Mouse (Mus musculus) CH12.LX (cell line): ENCODE measurements around the gene Git2.

ENCODE experiments used
- CHD1 ChIP-seq: IDR thresholded peaks from 2 replicates; pipeline ENCODE4 v1.6.1; 2012; ENCODE audit warnings: low read depth, low read length, improper control_type of control experiment, inconsistent platforms
- POLR2A ChIP-seq: IDR thresholded peaks from 2 replicates; pipeline ENCODE4 v1.6.1; 2011; ENCODE audit warnings: low read depth, mild to moderate bottlenecking, improper control_type of control experiment, low read length

- TF ChIP-seq POLR2A (no peak), CHD1 (no peak)
Observed at GRCm38 (mm10) chr5:114799848-114800247, 24.5 kb upstream of the Git2 start.
